Mouse (Mus musculus) right cerebral cortex, postnatal 25 days (tissue): ENCODE data around the gene Mapkapk3.

Experiments used
- DNase-seq: peaks from one replicate; pipeline ENCODE4 v3.0.0; 2022

Gene Mapkapk3

GRCm38 (mm10) chr9:107288105-107288650, 1.5 kb downstream of the Mapkapk3 start:
- DNase-seq: no peak

- no peak for DNase-seq
Measured at GRCm38 (mm10) chr9:107287294-107287693, 2.4 kb downstream of the Mapkapk3 start.

- no peak for DNase-seq
Measured at GRCm38 (mm10) chr9:107285009-107285408, 4.7 kb downstream of the Mapkapk3 start.

- no peak for DNase-seq
Measured at GRCm38 (mm10) chr9:107282951-107283350, 6.7 kb downstream of the Mapkapk3 start.

- no peak for DNase-seq
Measured at GRCm38 (mm10) chr9:107281241-107281987, 8.3 kb downstream of the Mapkapk3 start.

GRCm38 (mm10) chr9:107280322-107281027, 9.2 kb downstream of the Mapkapk3 start:
- no peak for DNase-seq

- DNase-seq: no peak
Measured at GRCm38 (mm10) chr9:107279378-107280321, 10.0 kb downstream of the Mapkapk3 start.

GRCm38 (mm10) chr9:107278527-107279377, 10.9 kb downstream of the Mapkapk3 start:
- DNase-seq: no peak

- DNase-seq: no peak
Measured at GRCm38 (mm10) chr9:107278126-107278525, 11.6 kb downstream of the Mapkapk3 start.

- no peak for DNase-seq
Measured at GRCm38 (mm10) chr9:107277603-107278002, 12.1 kb downstream of the Mapkapk3 start.

GRCm38 (mm10) chr9:107275710-107276109, 14.0 kb downstream of the Mapkapk3 start:
- DNase-seq: no peak

- no peak for DNase-seq
Measured at GRCm38 (mm10) chr9:107274751-107275150, 14.9 kb downstream of the Mapkapk3 start.

GRCm38 (mm10) chr9:107273184-107273583, 16.5 kb downstream of the Mapkapk3 start:
- DNase-seq: no peak

GRCm38 (mm10) chr9:107272284-107272683, 17.4 kb downstream of the Mapkapk3 start:
- DNase-seq: no peak

- no peak for DNase-seq
Measured at GRCm38 (mm10) chr9:107271177-107271938, 18.3 kb downstream of the Mapkapk3 start.

- no peak for DNase-seq
Measured at GRCm38 (mm10) chr9:107269772-107270171, 19.9 kb downstream of the Mapkapk3 start.

- no peak for DNase-seq
Measured at GRCm38 (mm10) chr9:107267721-107268402, 21.8 kb downstream of the Mapkapk3 start.

GRCm38 (mm10) chr9:107267028-107267427, 22.6 kb downstream of the Mapkapk3 start:
- DNase-seq: no peak

- DNase-seq: no peak
Measured at GRCm38 (mm10) chr9:107264731-107265130, 24.9 kb downstream of the Mapkapk3 start.

- DNase-seq: no peak
Measured at GRCm38 (mm10) chr9:107263912-107264311, 25.8 kb downstream of the Mapkapk3 start.
